Mouse (Mus musculus) limb, embryonic 12.5 days (tissue): ENCODE measurements at regions not wholly inside any gene's neighbourhood (a gene's known extent, or its start where the extent isn't known, plus 50 kb on each side); places are given as distances from the start of the nearest gene placed in this dataset.

Experiments used
- ATAC-seq: fragments of 200-750 bp; cut with Nextera tagmentation; 2 replicates; pipeline ENCODE4 v1.8.0; 2017; ENCODE audit warnings: low read depth, moderate TSS enrichment; ENCODE audit not compliant: insufficient number of reproducible peaks, insufficient read depth, low FRiP score, low TSS enrichment
- H3K27ac ChIP-seq: fragments of 300-500 bp; sonication (generic); 2 replicates; pipeline ENCODE4 v1.5.1; 2016; ENCODE audit warnings: mild to moderate bottlenecking, moderate library complexity
- H3K27me3 ChIP-seq: fragments of 300-500 bp; sonication (generic); 2 replicates; pipeline ENCODE4 v1.6.1; 2016; ENCODE audit warnings: mild to moderate bottlenecking, moderate library complexity
- H3K36me3 ChIP-seq: fragments of 300-500 bp; sonication (generic); 2 replicates; pipeline ENCODE4 v1.6.1; 2016; ENCODE audit warnings: mild to moderate bottlenecking, moderate library complexity
- H3K4me1 ChIP-seq: fragments of 300-500 bp; sonication (generic); replicated peaks from 2 replicates; pipeline ENCODE4 v1.6.1; 2016
- H3K4me2 ChIP-seq: fragments of 300-500 bp; sonication (generic); 2 replicates; pipeline ENCODE4 v1.6.1; 2016; ENCODE audit warnings: mild to moderate bottlenecking, moderate library complexity
- H3K4me3 ChIP-seq: fragments of 300-500 bp; sonication (generic); replicated peaks from 2 replicates; pipeline ENCODE4 v1.5.1; 2016; ENCODE audit warnings: mild to moderate bottlenecking
- H3K9ac ChIP-seq: fragments of 300-500 bp; sonication (generic); replicated peaks from 2 replicates; pipeline ENCODE4 v1.6.1; 2016; ENCODE audit warnings: mild to moderate bottlenecking, moderate library complexity
- H3K9me3 ChIP-seq: fragments of 300-500 bp; sonication (generic); 2 replicates; pipeline ENCODE4 v1.6.1; 2016; ENCODE audit warnings: mild to moderate bottlenecking, moderate library complexity
- WGBS: fragments of 180-500 bp; shearing (Covaris S2); methylation state at CpG from one replicate; pipeline ENCODE4 v1.1.7; 2016; 5-methylcytosine and 5-hydroxymethylcytosine counted together

- Histone ChIP-seq H3K36me3 (no peaks in the 10 kb centered on the region), H3K9me3 (no peaks in the 10 kb centered on the region), H3K27me3 (no peaks in the 10 kb centered on the region), H3K4me2 (no peak overlapping the region), H3K4me3 (no peak overlapping the region), H3K27ac (no peak overlapping the region), H3K9ac (no peak overlapping the region), H3K4me1 (peaks cover 13% of the 10 kb centered on the region)
- WGBS: 60% methylated on average over 3 of the region's 3 CpGs
- ATAC-seq: no peak
Measured at GRCm38 (mm10) chr5:132843284-132843683, 300.1 kb upstream of the Auts2 start.

DNA sequence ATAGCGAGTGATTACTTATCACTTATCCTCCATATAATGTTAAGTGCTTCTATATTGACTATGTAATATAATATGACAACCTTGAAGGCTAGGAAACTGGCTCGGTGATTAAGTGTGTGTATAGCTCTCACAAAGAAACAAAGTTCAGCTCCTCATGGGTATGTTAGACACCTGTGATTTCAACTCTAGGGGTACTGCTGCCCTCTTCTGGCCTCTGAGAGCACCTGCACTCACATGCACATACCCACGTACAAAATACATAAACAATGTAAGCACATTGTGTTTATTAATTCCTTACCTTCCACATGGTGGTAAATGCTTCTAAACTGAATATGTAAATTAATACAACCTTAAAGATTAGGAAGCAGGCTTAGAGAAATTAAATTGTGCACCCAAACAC, 298.6 kb upstream of the Auts2 start:
- no peak overlapping the region for H3K4me3 ChIP-seq
- no peak overlapping the region for H3K4me2 ChIP-seq
- no peaks in the 10 kb centered on the region for H3K27me3 ChIP-seq
- no peaks in the 10 kb centered on the region for H3K36me3 ChIP-seq
- no peaks in the 10 kb centered on the region for H3K9me3 ChIP-seq
- WGBS: 89% methylated on average over 3 of the region's 3 CpGs
- no peak overlapping the region for H3K9ac ChIP-seq
- no peak for ATAC-seq
- no peak overlapping the region for H3K27ac ChIP-seq
- peaks cover 9% of the 10 kb centered on the region for H3K4me1 ChIP-seq

DNA sequence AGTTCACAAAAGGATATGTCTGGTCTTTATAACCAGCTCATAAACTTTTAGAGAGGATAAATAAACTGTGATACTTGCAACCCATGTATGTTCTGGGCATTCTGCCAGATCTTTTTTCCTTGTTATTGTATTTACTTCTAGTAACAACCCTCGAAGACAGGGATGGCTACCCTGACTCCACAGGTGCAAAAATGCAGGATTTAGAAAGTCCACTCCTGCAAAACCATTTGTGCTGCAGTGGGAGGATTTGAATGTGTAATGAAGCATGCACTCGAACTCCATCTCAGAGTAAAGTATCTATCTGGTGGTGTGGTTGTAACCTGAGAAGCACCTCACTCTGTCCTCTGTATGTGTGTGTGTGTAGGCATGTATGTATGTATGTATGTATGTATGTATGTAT, 294.3 kb upstream of the Auts2 start:
- Histone ChIP-seq H3K9me3 (no peaks in the 10 kb centered on the region), H3K4me1 (no peaks in the 10 kb centered on the region; the same call in 1 of the 2 replicates), H3K4me2 (no peak overlapping the region), H3K36me3 (no peaks in the 10 kb centered on the region), H3K27ac (no peak overlapping the region), H3K9ac (no peak overlapping the region), H3K27me3 (no peaks in the 10 kb centered on the region), H3K4me3 (no peak overlapping the region)
- WGBS: 29% methylated on average over 2 of the region's 2 CpGs
- ATAC-seq: no peak; the same call in 1 of the 2 replicates

DNA sequence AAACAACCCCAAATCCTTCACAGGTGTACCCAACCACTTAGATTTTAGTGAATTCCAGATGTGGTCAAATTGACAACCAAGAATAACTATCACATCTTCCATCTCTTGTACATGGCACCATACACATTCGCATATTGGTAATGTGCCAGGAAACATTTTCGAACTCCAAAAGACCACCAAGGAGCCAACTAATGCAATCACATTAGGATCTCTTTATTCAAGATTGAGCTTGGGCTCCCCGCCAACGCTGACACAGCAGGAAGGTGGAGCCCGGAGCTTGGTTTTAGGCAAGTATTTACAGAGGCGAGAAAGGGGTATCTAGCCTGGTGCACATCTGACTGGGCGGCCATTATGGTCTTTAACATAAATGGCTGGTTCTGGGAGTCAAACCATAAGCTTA, 285.8 kb upstream of the Auts2 start:
- Histone ChIP-seq H3K4me1 (peaks cover 10% of the 10 kb centered on the region), H3K4me2 (no peak overlapping the region), H3K9ac (no peak overlapping the region), H3K36me3 (no peaks in the 10 kb centered on the region), H3K4me3 (no peak overlapping the region), H3K27me3 (peaks cover 4% of the 10 kb centered on the region; the same call in 1 of the 2 replicates), H3K9me3 (no peaks in the 10 kb centered on the region), H3K27ac (no peak overlapping the region)
- no peak for ATAC-seq
- 88% methylated on average over 7 of the region's 7 CpGs for WGBS

- H3K4me1 ChIP-seq: peaks cover 10% of the 10 kb centered on the region
- H3K9ac ChIP-seq: no peak overlapping the region
- no peak for ATAC-seq
- 62% methylated on average over 10 of the region's 10 CpGs for whole genome bisulfite sequencing
- no peaks in the 10 kb centered on the region for H3K36me3 ChIP-seq
- no peak overlapping the region for H3K27ac ChIP-seq
- no peak overlapping the region for H3K4me2 ChIP-seq
- H3K9me3 ChIP-seq: no peaks in the 10 kb centered on the region
- H3K4me3 ChIP-seq: no peak overlapping the region
- peaks cover 4% of the 10 kb centered on the region; the same call in 1 of the 2 replicates for H3K27me3 ChIP-seq
Measured at GRCm38 (mm10) chr5:132827555-132828333, 284.6 kb upstream of the Auts2 start.

DNA sequence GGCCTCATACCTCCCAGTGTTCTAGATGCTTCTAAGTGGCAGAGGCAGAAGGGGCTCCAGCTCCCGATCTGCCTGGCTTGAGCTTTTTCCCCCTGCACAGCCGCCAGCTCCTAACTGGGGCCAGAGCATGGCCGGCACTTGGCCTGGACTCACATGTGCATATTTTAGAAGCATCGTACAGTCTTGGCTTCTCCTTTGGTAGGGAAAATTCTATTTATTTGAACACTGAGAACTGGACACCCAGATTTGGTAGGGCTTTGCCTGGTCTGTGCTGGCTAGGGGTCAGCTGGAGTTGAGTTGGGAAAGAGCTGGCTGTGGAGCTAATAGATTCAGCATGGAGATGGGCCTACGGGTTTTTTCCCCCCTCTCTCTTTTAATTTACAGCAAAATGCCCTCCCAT, 282.9 kb upstream of the Auts2 start:
- Histone ChIP-seq H3K27me3 (peaks cover 4% of the 10 kb centered on the region; the same call in 1 of the 2 replicates), H3K4me2 (no peak overlapping the region), H3K36me3 (no peaks in the 10 kb centered on the region), H3K9ac (no peak overlapping the region), H3K9me3 (no peaks in the 10 kb centered on the region), H3K4me1 (peaks cover 10% of the 10 kb centered on the region), H3K4me3 (no peak overlapping the region), H3K27ac (no peak overlapping the region)
- no peak for ATAC-seq
- 86% methylated on average over 5 of the region's 5 CpGs for WGBS

DNA sequence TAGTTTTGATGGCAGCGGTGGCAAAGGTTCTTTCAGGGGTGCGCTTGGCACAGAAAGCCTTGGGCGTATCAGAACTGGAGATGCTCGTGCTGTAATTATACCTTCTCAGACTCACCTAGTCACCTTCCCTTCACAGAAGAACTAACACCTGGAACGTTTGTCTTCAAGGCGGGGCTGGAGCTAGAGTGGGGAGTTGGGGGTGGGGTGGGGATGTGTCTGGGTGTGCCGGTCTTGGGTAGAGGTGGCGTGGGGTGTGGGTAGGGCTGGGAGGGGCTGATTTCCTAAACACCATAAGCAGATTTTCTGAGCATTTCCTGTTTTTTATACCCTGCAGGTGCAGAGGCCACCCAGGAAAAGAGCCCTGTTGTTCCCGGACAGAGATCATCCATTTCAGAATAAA, 274.5 kb upstream of the Auts2 start:
- no peaks in the 10 kb centered on the region for H3K27me3 ChIP-seq
- no peaks in the 10 kb centered on the region for H3K9me3 ChIP-seq
- H3K27ac ChIP-seq: no peak overlapping the region
- H3K9ac ChIP-seq: no peak overlapping the region
- H3K4me3 ChIP-seq: no peak overlapping the region
- no peak for ATAC-seq
- no peak overlapping the region for H3K4me2 ChIP-seq
- H3K4me1 ChIP-seq: no peaks in the 10 kb centered on the region
- WGBS: 70% methylated on average over 9 of the region's 9 CpGs
- no peaks in the 10 kb centered on the region for H3K36me3 ChIP-seq

DNA sequence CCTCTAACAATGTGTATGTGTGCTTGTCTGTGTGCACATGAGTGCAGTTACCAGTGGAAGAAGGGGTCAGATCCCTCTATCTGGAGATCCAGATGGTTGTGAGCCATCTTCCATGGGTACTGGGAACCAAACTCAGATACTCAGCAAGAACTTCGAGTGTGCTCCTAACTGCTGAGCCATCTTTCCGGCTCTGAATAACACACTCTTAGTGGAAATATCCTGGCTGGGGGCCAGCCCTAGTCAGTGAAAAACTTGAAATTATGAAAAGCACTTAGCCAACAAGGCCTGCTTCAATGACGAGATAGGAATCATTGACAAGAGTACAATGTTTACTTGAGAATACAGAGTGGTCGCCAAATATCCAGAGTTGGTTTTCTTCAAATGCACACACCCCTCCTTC, 266.0 kb upstream of the Auts2 start:
- ATAC-seq: no peak
- H3K27me3 ChIP-seq: no peaks in the 10 kb centered on the region
- WGBS: 85% methylated on average over 4 of the region's 4 CpGs
- no peaks in the 10 kb centered on the region for H3K36me3 ChIP-seq
- H3K4me1 ChIP-seq: no peaks in the 10 kb centered on the region
- H3K9me3 ChIP-seq: peaks cover 4% of the 10 kb centered on the region
- H3K4me3 ChIP-seq: no peak overlapping the region
- H3K27ac ChIP-seq: no peak overlapping the region
- no peak overlapping the region for H3K4me2 ChIP-seq
- no peak overlapping the region for H3K9ac ChIP-seq

- H3K4me2 ChIP-seq: no peak overlapping the region
- WGBS: 83% methylated on average over 1 of the region's 1 CpGs
- H3K36me3 ChIP-seq: no peaks in the 10 kb centered on the region
- 0 out of 2 replicates have a peak, but pooled peaks cover 2% of the 10 kb centered on the region for H3K9me3 ChIP-seq
- no peaks in the 10 kb centered on the region for H3K27me3 ChIP-seq
- no peaks in the 10 kb centered on the region for H3K4me1 ChIP-seq
- H3K27ac ChIP-seq: no peak overlapping the region
- no peak for ATAC-seq
- H3K9ac ChIP-seq: no peak overlapping the region
- H3K4me3 ChIP-seq: no peak overlapping the region
Measured at GRCm38 (mm10) chr5:132796061-132796460, 252.9 kb upstream of the Auts2 start.

GRCm38 (mm10) chr5:132792484-132792883, 249.3 kb upstream of the Auts2 start:
- H3K36me3 ChIP-seq: no peaks in the 10 kb centered on the region
- H3K4me2 ChIP-seq: no peak overlapping the region
- no peaks in the 10 kb centered on the region for H3K27me3 ChIP-seq
- no peak overlapping the region for H3K27ac ChIP-seq
- no peak overlapping the region for H3K9ac ChIP-seq
- no peak for ATAC-seq
- peaks cover 12% of the 10 kb centered on the region; the same call in 1 of the 2 replicates for H3K9me3 ChIP-seq
- H3K4me3 ChIP-seq: no peak overlapping the region
- 45% methylated on average over 5 of the region's 5 CpGs for WGBS
- no peaks in the 10 kb centered on the region for H3K4me1 ChIP-seq

DNA sequence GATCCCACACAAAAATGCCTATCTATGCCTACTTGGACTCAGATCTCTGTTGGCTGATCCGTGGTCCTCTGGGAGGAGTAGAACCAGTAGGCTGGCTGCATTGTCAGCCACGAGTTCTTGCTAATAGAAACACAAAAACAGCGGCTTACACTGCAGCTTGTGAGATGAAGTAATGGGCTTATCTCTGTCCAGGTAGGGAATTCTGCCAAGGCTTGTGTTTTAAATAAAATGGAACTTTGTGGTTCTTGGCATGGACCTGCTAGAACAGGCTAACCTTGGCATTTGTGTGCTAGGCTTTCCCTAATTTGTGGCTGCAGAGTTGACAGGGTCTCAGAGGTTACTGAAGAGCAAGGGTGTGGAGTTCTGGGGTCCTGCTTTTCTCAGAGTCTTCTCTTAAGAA, 242.1 kb upstream of the Auts2 start:
- 0 out of 2 replicates have a peak overlapping the region, but pooled peaks have one; percentile 7 for H3K27ac ChIP-seq
- no peak overlapping the region for H3K4me3 ChIP-seq
- peaks cover 19% of the 10 kb centered on the region for H3K4me1 ChIP-seq
- H3K27me3 ChIP-seq: no peaks in the 10 kb centered on the region
- 67% methylated on average over 3 of the region's 3 CpGs for WGBS
- H3K4me2 ChIP-seq: no peak overlapping the region
- H3K9ac ChIP-seq: no peak overlapping the region
- ATAC-seq: no peak
- H3K36me3 ChIP-seq: no peaks in the 10 kb centered on the region
- peaks cover 10% of the 10 kb centered on the region; the same call in 1 of the 2 replicates for H3K9me3 ChIP-seq

DNA sequence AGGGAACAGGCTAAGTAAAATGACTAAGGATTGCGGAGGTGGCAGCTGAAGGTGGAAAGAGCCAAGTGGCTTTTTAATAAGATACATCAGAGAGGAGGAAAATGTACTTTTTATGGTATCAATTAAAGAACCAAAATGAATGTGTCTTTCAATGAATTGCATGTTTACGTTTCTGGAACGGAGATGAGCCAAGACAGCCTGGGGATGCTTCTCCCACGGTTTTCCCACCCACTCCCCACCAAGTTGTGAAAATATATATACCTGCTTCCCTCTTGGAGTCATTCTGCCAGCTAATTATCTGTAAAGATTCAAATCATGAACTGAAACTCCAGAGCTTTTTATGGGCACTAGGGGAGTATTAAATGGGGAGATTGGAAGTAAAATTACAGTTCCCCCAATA, 241.6 kb upstream of the Auts2 start:
- 67% methylated on average over 4 of the region's 4 CpGs for WGBS

More for the DNA sequence above, 241.6 kb upstream of the Auts2 start:
- Histone ChIP-seq H3K9ac (no peak overlapping the region), H3K27me3 (no peaks in the 10 kb centered on the region), H3K36me3 (no peaks in the 10 kb centered on the region), H3K27ac (no peak overlapping the region), H3K4me2 (no peak overlapping the region), H3K9me3 (peaks cover 7% of the 10 kb centered on the region; the same call in 1 of the 2 replicates), H3K4me1 (peaks cover 19% of the 10 kb centered on the region), H3K4me3 (no peak overlapping the region)
- ATAC-seq: no peak
